Mouse (Mus musculus) lung, adult 2 months (tissue): ENCODE measurements around the gene Rlim.
A peak's percentile ranks its signal among the peaks of the same experiment; 100 is the strongest.

Experiments
- CTCF ChIP-seq: fragments of 200-500 bp; IDR thresholded peaks from 2 replicates; pipeline ENCODE4 v1.5.1; 2011; ENCODE audit warnings: mild to moderate bottlenecking, low read length, control low read depth; ENCODE audit not compliant: insufficient read depth
- POLR2A ChIP-seq: fragments of 200-500 bp; IDR thresholded peaks from 2 replicates; pipeline ENCODE4 v1.6.1; 2011; ENCODE audit warnings: low read depth, mild to moderate bottlenecking, control low read depth, low read length, borderline replicate concordance; ENCODE audit errors: extremely low read depth

DNA sequence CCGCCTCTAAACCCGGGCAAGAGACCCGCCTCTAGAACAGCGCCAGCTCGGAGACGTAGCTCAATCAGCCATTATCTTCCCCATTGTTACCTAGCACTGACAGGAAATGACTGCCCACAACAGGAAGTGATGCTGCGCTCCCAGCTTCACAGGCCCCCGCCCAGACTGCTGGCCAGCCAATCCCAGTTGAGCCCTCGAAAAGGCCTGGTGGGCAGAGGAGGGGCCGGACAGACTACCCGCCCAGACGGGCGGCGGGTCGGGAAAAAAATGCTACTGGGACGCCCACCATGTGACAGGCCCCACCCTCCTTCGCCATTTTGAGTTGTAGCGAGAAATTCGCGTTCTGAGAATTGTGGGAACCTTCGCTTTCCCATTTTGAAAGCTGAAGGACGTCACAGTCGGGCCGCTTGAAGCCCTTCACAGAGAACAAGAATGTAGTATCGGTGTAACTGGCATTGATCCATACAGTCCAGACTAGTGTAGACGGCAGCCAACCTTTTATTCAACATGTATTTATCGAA is at the start of gene Rlim:
- TF ChIP-seq CTCF: no peak
- TF ChIP-seq POLR2A: peak; percentile 83
